Mouse (Mus musculus) olfactory bulb, adult 2 months (tissue): Measurements from ENCODE around the gene Coil.

Source experiments
- CTCF ChIP-seq: fragments of 200-500 bp; IDR thresholded peaks from 2 replicates; pipeline ENCODE4 v1.5.1; 2012; ENCODE audit warnings: low read depth, mild to moderate bottlenecking, low read length, moderate library complexity; ENCODE audit not compliant: insufficient read depth
- POLR2A ChIP-seq: fragments of 200-500 bp; IDR thresholded peaks from 2 replicates; pipeline ENCODE4 v1.6.1; 2012; ENCODE audit warnings: mild to moderate bottlenecking, low read depth, low read length, moderate library complexity; ENCODE audit not compliant: insufficient read depth

DNA sequence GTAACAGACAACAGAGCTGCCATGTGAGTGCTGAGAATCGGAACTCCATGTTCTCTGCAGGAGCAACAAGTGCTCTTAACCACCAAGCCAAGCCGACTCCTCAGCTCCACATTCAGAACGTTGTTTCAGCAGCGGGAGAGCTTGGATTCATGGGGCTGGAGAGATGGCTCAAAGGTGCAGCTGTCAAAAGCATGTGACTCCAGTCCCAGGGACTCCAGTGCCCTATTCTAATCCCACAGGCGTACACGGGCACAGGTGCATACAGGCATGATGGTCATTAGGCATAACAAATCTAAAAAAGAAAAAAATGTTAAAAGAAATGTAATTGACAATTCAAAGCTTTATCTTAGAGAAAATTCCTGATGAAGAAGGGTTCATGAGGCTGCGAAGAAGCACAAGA, 23.1 kb downstream of the Coil start:
- TF ChIP-seq POLR2A, result no peak
- no peak for TF ChIP-seq CTCF
